19 mouse cellular contexts compared by ENCODE assay signal in the genomic region with DNA sequence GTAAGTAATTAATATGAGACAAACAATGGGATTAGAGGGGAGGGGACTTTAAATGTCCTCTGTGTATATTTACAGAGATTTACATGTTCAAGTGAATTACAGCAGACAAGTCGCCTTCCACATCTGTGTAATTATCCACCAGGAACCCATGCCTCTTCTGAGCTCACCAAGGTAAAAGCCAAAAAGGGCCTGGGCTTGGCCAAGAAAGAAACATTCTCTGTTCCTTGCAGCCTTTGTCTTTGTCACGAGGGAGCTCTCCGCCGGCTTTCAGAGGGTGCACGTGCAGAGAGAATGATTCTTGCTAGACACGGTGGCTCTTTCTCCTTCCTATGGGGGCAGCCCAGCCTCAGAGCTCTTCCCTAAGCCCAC.
A peak's percentile ranks its signal among the peaks of the same experiment; 100 is the strongest.
DNase-seq lines count a peak whose midpoint lies in the region; ATAC-seq and TF ChIP-seq lines count a peak whose summit lies in the region.
"Had no signal": no experiment of that assay in that cellular context is flagged by ENCODE, and none has a peak within 500 bp of the region (broad histone marks: within the 10 kb centered on the region; RNA-seq: fewer than 3 reads in every experiment).

No protein-coding gene starts in this region.

- DNase-seq in kidney, postnatal 14 days: no peak
- peak; percentile 26 for DNase-seq in urinary bladder, postnatal 14 days (ENCODE audit: low spot score)
- no peak for DNase-seq in urinary bladder, postnatal 10 days (ENCODE audit: low spot score)
- peak; percentile 19 to 42 for DNase-seq in heart, postnatal 14 days
- no peak for DNase-seq in stomach, postnatal 0 days (ENCODE audit: low spot score)
- DNase-seq in embryo, embryonic 10.5 days (ENCODE audit: low spot score): no peak
- DNase-seq: adrenal gland, postnatal 36 days; cerebellum, adult 11 months; kidney, adult 9 months; layer of hippocampus, adult 9-11 months; thymus, postnatal 4 days had no signal

- intact Hi-C loops in heart, postnatal 14 days (cut with DNase I): no loop called here

- 62% methylated on average over 6 of the region's 6 CpGs for WGBS in kidney, embryonic 14.5 days
- WGBS in stomach, postnatal 0 days: 35% methylated on average over 6 of the region's 6 CpGs
- WGBS in forebrain, embryonic 15.5 days: 42% methylated on average over 6 of the region's 6 CpGs

- no peaks in the 10 kb centered on the region for H3K36me3 ChIP-seq in kidney, embryonic 14.5 days (ENCODE audit: control insufficient read depth, insufficient read depth, low read length)
- H3K36me3 ChIP-seq in stomach, postnatal 0 days (ENCODE audit: control insufficient read depth, insufficient read depth, low read length): no peaks in the 10 kb centered on the region
- no peaks in the 10 kb centered on the region for H3K36me3 ChIP-seq in forebrain, embryonic 15.5 days
- H3K36me3 ChIP-seq: hindbrain, embryonic 15.5 days; midbrain, embryonic 15.5 days; neural tube, embryonic 12.5 days; stomach, embryonic 15.5 days had no signal

- no peak overlapping the region for H3K9ac ChIP-seq in kidney, embryonic 14.5 days (ENCODE audit: low read depth, low read length)
- H3K9ac ChIP-seq in stomach, postnatal 0 days (ENCODE audit: low read length): no peak overlapping the region; the same call in 1 of the 2 replicates
- H3K9ac ChIP-seq in forebrain, embryonic 15.5 days (replicated peaks): no peak overlapping the region
- H3K9ac ChIP-seq: hindbrain, embryonic 15.5 days; midbrain, embryonic 15.5 days; neural tube, embryonic 12.5 days; stomach, embryonic 15.5 days had no signal

- ATAC-seq in kidney, embryonic 14.5 days (ENCODE audit: low FRiP score, low TSS enrichment): no peak; the same call in 1 of the 2 replicates
- ATAC-seq in stomach, postnatal 0 days (ENCODE audit: low FRiP score, low TSS enrichment): peak; percentile 35; the same call in 1 of the 2 replicates
- ATAC-seq in forebrain, embryonic 15.5 days (replicated peaks): no peak
- ATAC-seq: activated CD4-positive, CD25-positive, alpha-beta regulatory T cell, adult 4 months; midbrain, embryonic 15.5 days had no signal

- no peaks in the 10 kb centered on the region for H3K9me3 ChIP-seq in kidney, embryonic 14.5 days (ENCODE audit: control insufficient read depth, low read length)
- H3K9me3 ChIP-seq in stomach, postnatal 0 days (ENCODE audit: control insufficient read depth, low read length): no peaks in the 10 kb centered on the region
- H3K9me3 ChIP-seq in forebrain, embryonic 15.5 days: no peaks in the 10 kb centered on the region
- H3K9me3 ChIP-seq: hindbrain, embryonic 15.5 days; midbrain, embryonic 15.5 days; neural tube, embryonic 12.5 days; stomach, embryonic 15.5 days had no signal

- no peaks in the 10 kb centered on the region for H3K27me3 ChIP-seq in kidney, embryonic 14.5 days (ENCODE audit: control insufficient read depth, insufficient read depth, low read length)
- H3K27me3 ChIP-seq in stomach, postnatal 0 days (ENCODE audit: control insufficient read depth, insufficient read depth, low read length): no peaks in the 10 kb centered on the region
- no peaks in the 10 kb centered on the region for H3K27me3 ChIP-seq in forebrain, embryonic 15.5 days
- H3K27me3 ChIP-seq: hindbrain, embryonic 15.5 days; midbrain, embryonic 15.5 days; neural tube, embryonic 12.5 days; stomach, embryonic 15.5 days had no signal

- TF ChIP-seq CTCF in stomach, postnatal 0 days (IDR thresholded peaks at IDR 0.05; ENCODE audit: low read depth): no peak

- no peak for TF ChIP-seq EP300 in stomach, postnatal 0 days (optimal IDR thresholded peaks at IDR 0.05)

- no peaks in the 10 kb centered on the region for H3K4me1 ChIP-seq in kidney, embryonic 14.5 days (ENCODE audit: control insufficient read depth, insufficient read depth, low read length)
- H3K4me1 ChIP-seq in stomach, postnatal 0 days (replicated peaks; ENCODE audit: control insufficient read depth, insufficient read depth): no peaks in the 10 kb centered on the region
- H3K4me1 ChIP-seq in forebrain, embryonic 15.5 days: 0 out of 2 replicates have a peak, but pooled peaks cover 3% of the 10 kb centered on the region
- H3K4me1 ChIP-seq: hindbrain, embryonic 15.5 days; midbrain, embryonic 15.5 days; neural tube, embryonic 12.5 days; stomach, embryonic 15.5 days had no signal

- H3K4me3 ChIP-seq in kidney, embryonic 14.5 days (ENCODE audit: low read length): no peak overlapping the region
- no peak overlapping the region for H3K4me3 ChIP-seq in stomach, postnatal 0 days (ENCODE audit: low read depth, low read length)
- H3K4me3 ChIP-seq in forebrain, embryonic 15.5 days: no peak overlapping the region
- H3K4me3 ChIP-seq: erythroblast, embryonic 14.5 days; hindbrain, embryonic 15.5 days; midbrain, embryonic 15.5 days; neural tube, embryonic 12.5 days; stomach, embryonic 15.5 days had no signal

- no peak overlapping the region for H3K4me2 ChIP-seq in kidney, embryonic 14.5 days (replicated peaks; ENCODE audit: low read depth, low read length)
- no peak overlapping the region for H3K4me2 ChIP-seq in stomach, postnatal 0 days (replicated peaks; ENCODE audit: low read depth)
- no peak overlapping the region for H3K4me2 ChIP-seq in forebrain, embryonic 15.5 days (replicated peaks)
- H3K4me2 ChIP-seq: hindbrain, embryonic 15.5 days; midbrain, embryonic 15.5 days; neural tube, embryonic 12.5 days; stomach, embryonic 15.5 days had no signal

- H3K27ac ChIP-seq in kidney, embryonic 14.5 days (ENCODE audit: low read depth, low read length): peak overlapping the region; percentile 39; the same call in 1 of the 2 replicates
- peak overlapping the region; percentile 56; the same call in 1 of the 2 replicates for H3K27ac ChIP-seq in stomach, postnatal 0 days (replicated peaks)
- no peak overlapping the region for H3K27ac ChIP-seq in forebrain, embryonic 15.5 days (replicated peaks)
- H3K27ac ChIP-seq: hindbrain, embryonic 15.5 days; midbrain, embryonic 15.5 days; neural tube, embryonic 12.5 days; stomach, embryonic 15.5 days had no signal

Comparison
In these comparisons a context has a peak if more than half of its experiments do, and no peak if none do; other contexts are left out.
1. DNase-seq: peak in urinary bladder, postnatal 14 days (single experiment) and heart, postnatal 14 days (2 of 2); none in kidney, postnatal 14 days (single experiment), urinary bladder, postnatal 10 days (single experiment), stomach, postnatal 0 days (single experiment) and embryo, embryonic 10.5 days (single experiment).